Mouse (Mus musculus): ENCODE results near the gene Pdlim7. TPM values are rescaled to one million over a fixed set of nuclear protein-coding genes. Genes with fewer than 3 reads are reported as not detected.

Gene Pdlim7
- polyA plus RNA-seq (2011; ENCODE audit: insufficient read depth, insufficient read length, low read depth, missing spikeins): 84.4 and 97.7 TPM in 2 replicates

GRCm38 (mm10) chr13:55513111-55513748 lies at the start of gene Pdlim7:
TSS of gene Pdlim7 (minus strand) at chr13:55513676.
- Histone ChIP-seq H3K9me3 (replicated peaks; ENCODE audit: control insufficient read depth, insufficient read depth, low read length, poor library complexity, severe bottlenecking) (no peaks in the 10 kb centered on the region), H3K27ac (ENCODE audit: insufficient read depth, low read length) (no peak within 1 kb of the TSS), H3K27me3 (ENCODE audit: control insufficient read depth, insufficient read depth, low read length, poor library complexity, severe bottlenecking) (no peaks in the 10 kb centered on the region), H3K4me3 (ENCODE audit: low read depth, low read length) (peak within 1 kb of the TSS; percentile 76), H3K9ac (ENCODE audit: low read depth, poor library complexity, severe bottlenecking) (peak within 1 kb of the TSS; percentile 74), H3K4me1 (ENCODE audit: control insufficient read depth, insufficient read depth, low read length) (peaks cover 11% of the 10 kb centered on the region), H3K36me3 (ENCODE audit: control insufficient read depth, insufficient read depth, low read length, poor library complexity, severe bottlenecking) (no peaks in the 10 kb centered on the region)
- peak; percentile 74 for TF ChIP-seq CTCF (IDR thresholded peaks at IDR 0.05; ENCODE audit: low read depth, low read length)
- no peak for TF ChIP-seq POLR2A (IDR thresholded peaks at IDR 0.05; ENCODE audit: insufficient read depth, low read length)

- Histone ChIP-seq H3K4me1 (ENCODE audit: control insufficient read depth, insufficient read depth, low read length) (no peaks in the 10 kb centered on the region), H3K9me3 (replicated peaks; ENCODE audit: control insufficient read depth, insufficient read depth, low read length, poor library complexity, severe bottlenecking) (no peaks in the 10 kb centered on the region), H3K9ac (ENCODE audit: low read depth, poor library complexity, severe bottlenecking) (no peak overlapping the region), H3K36me3 (ENCODE audit: control insufficient read depth, insufficient read depth, low read length, poor library complexity, severe bottlenecking) (peaks cover 12% of the 10 kb centered on the region), H3K27ac (ENCODE audit: insufficient read depth, low read length) (no peak overlapping the region), H3K4me3 (ENCODE audit: low read depth, low read length) (no peak overlapping the region), H3K27me3 (ENCODE audit: control insufficient read depth, insufficient read depth, low read length, poor library complexity, severe bottlenecking) (no peaks in the 10 kb centered on the region)
- TF ChIP-seq POLR2A (IDR thresholded peaks at IDR 0.05; ENCODE audit: insufficient read depth, low read length): no peak
- TF ChIP-seq EP300 (IDR thresholded peaks at IDR 0.05; ENCODE audit: insufficient read depth, low read depth, low read length): no peak
- TF ChIP-seq CTCF (IDR thresholded peaks at IDR 0.05; ENCODE audit: low read depth, low read length): no peak
Observed at GRCm38 (mm10) chr13:55557499-55557898, 44.0 kb upstream of the Pdlim7 start.

GRCm38 (mm10) chr13:55555921-55556320 lies 42.4 kb upstream of the Pdlim7 start:
- TF ChIP-seq CTCF (IDR thresholded peaks at IDR 0.05; ENCODE audit: low read depth, low read length) (no peak), EP300 (IDR thresholded peaks at IDR 0.05; ENCODE audit: insufficient read depth, low read depth, low read length) (no peak), POLR2A (IDR thresholded peaks at IDR 0.05; ENCODE audit: insufficient read depth, low read length) (no peak)
- no peaks in the 10 kb centered on the region for H3K4me1 ChIP-seq (ENCODE audit: control insufficient read depth, insufficient read depth, low read length)
- no peak overlapping the region for H3K27ac ChIP-seq (ENCODE audit: insufficient read depth, low read length)
- H3K27me3 ChIP-seq (ENCODE audit: control insufficient read depth, insufficient read depth, low read length, poor library complexity, severe bottlenecking): no peaks in the 10 kb centered on the region
- no peak overlapping the region for H3K9ac ChIP-seq (ENCODE audit: low read depth, poor library complexity, severe bottlenecking)
- H3K9me3 ChIP-seq (replicated peaks; ENCODE audit: control insufficient read depth, insufficient read depth, low read length, poor library complexity, severe bottlenecking): no peaks in the 10 kb centered on the region
- H3K36me3 ChIP-seq (ENCODE audit: control insufficient read depth, insufficient read depth, low read length, poor library complexity, severe bottlenecking): peaks cover 12% of the 10 kb centered on the region
- H3K4me3 ChIP-seq (ENCODE audit: low read depth, low read length): no peak overlapping the region

- Histone ChIP-seq H3K9me3 (replicated peaks; ENCODE audit: control insufficient read depth, insufficient read depth, low read length, poor library complexity, severe bottlenecking) (no peaks in the 10 kb centered on the region), H3K36me3 (ENCODE audit: control insufficient read depth, insufficient read depth, low read length, poor library complexity, severe bottlenecking) (peaks cover 14% of the 10 kb centered on the region), H3K4me1 (ENCODE audit: control insufficient read depth, insufficient read depth, low read length) (no peaks in the 10 kb centered on the region), H3K9ac (ENCODE audit: low read depth, poor library complexity, severe bottlenecking) (no peak overlapping the region), H3K27me3 (ENCODE audit: control insufficient read depth, insufficient read depth, low read length, poor library complexity, severe bottlenecking) (no peaks in the 10 kb centered on the region), H3K4me3 (ENCODE audit: low read depth, low read length) (no peak overlapping the region), H3K27ac (ENCODE audit: insufficient read depth, low read length) (no peak overlapping the region)
- no peak for TF ChIP-seq EP300 (IDR thresholded peaks at IDR 0.05; ENCODE audit: insufficient read depth, low read depth, low read length)
- TF ChIP-seq CTCF (IDR thresholded peaks at IDR 0.05; ENCODE audit: low read depth, low read length): no peak
- TF ChIP-seq POLR2A (IDR thresholded peaks at IDR 0.05; ENCODE audit: insufficient read depth, low read length): no peak
Observed at GRCm38 (mm10) chr13:55549061-55549460, 35.6 kb upstream of the Pdlim7 start.

GRCm38 (mm10) chr13:55548426-55548825 lies 35.0 kb upstream of the Pdlim7 start:
- no peaks in the 10 kb centered on the region for H3K9me3 ChIP-seq (replicated peaks; ENCODE audit: control insufficient read depth, insufficient read depth, low read length, poor library complexity, severe bottlenecking)
- peaks cover 17% of the 10 kb centered on the region for H3K36me3 ChIP-seq (ENCODE audit: control insufficient read depth, insufficient read depth, low read length, poor library complexity, severe bottlenecking)
- no peaks in the 10 kb centered on the region for H3K4me1 ChIP-seq (ENCODE audit: control insufficient read depth, insufficient read depth, low read length)
- no peak overlapping the region for H3K9ac ChIP-seq (ENCODE audit: low read depth, poor library complexity, severe bottlenecking)
- H3K27ac ChIP-seq (ENCODE audit: insufficient read depth, low read length): no peak overlapping the region
- no peak overlapping the region for H3K4me3 ChIP-seq (ENCODE audit: low read depth, low read length)
- H3K27me3 ChIP-seq (ENCODE audit: control insufficient read depth, insufficient read depth, low read length, poor library complexity, severe bottlenecking): no peaks in the 10 kb centered on the region
- TF ChIP-seq EP300 (IDR thresholded peaks at IDR 0.05; ENCODE audit: insufficient read depth, low read depth, low read length) (no peak), POLR2A (IDR thresholded peaks at IDR 0.05; ENCODE audit: insufficient read depth, low read length) (no peak), CTCF (IDR thresholded peaks at IDR 0.05; ENCODE audit: low read depth, low read length) (no peak)

GRCm38 (mm10) chr13:55547916-55548315 lies 34.4 kb upstream of the Pdlim7 start:
- Histone ChIP-seq H3K4me3 (ENCODE audit: low read depth, low read length) (no peak overlapping the region), H3K36me3 (ENCODE audit: control insufficient read depth, insufficient read depth, low read length, poor library complexity, severe bottlenecking) (peaks cover 18% of the 10 kb centered on the region), H3K9ac (ENCODE audit: low read depth, poor library complexity, severe bottlenecking) (no peak overlapping the region), H3K9me3 (replicated peaks; ENCODE audit: control insufficient read depth, insufficient read depth, low read length, poor library complexity, severe bottlenecking) (no peaks in the 10 kb centered on the region), H3K27ac (ENCODE audit: insufficient read depth, low read length) (no peak overlapping the region), H3K27me3 (ENCODE audit: control insufficient read depth, insufficient read depth, low read length, poor library complexity, severe bottlenecking) (no peaks in the 10 kb centered on the region), H3K4me1 (ENCODE audit: control insufficient read depth, insufficient read depth, low read length) (no peaks in the 10 kb centered on the region)
- TF ChIP-seq POLR2A (IDR thresholded peaks at IDR 0.05; ENCODE audit: insufficient read depth, low read length) (no peak), EP300 (IDR thresholded peaks at IDR 0.05; ENCODE audit: insufficient read depth, low read depth, low read length) (no peak), CTCF (IDR thresholded peaks at IDR 0.05; ENCODE audit: low read depth, low read length) (no peak)
